In genomic region chr16:43362651-43363300, GRCm38 (mm10) we compare ENCODE assay signal across 8 mouse cellular contexts.
A peak's percentile ranks its signal among the peaks of the same experiment; 100 is the strongest.
DNase-seq lines count a peak whose midpoint lies in the region; ATAC-seq and TF ChIP-seq lines count a peak whose summit lies in the region.

No protein-coding gene starts in this region.

- H3K4me3 ChIP-seq in layer of hippocampus, adult 2 months: peak overlapping the region; percentile 40
- H3K4me3 ChIP-seq in intestine, embryonic 14.5 days (ENCODE audit: low read depth, low read length): no peak overlapping the region
- H3K4me3 ChIP-seq in stomach, embryonic 15.5 days (replicated peaks): no peak overlapping the region

- intact Hi-C loops in gastrocnemius, postnatal 14 days (cut with DNase I; ENCODE audit: low total_unique reads): no loop called here
- intact Hi-C loops in left cerebral cortex, postnatal 4 days (cut with DNase I): no loop called here

- DNase-seq in layer of hippocampus, adult 2 months (ENCODE audit: low spot score in 2 of 2): no peak
- DNase-seq in layer of hippocampus, adult 9-10 months (ENCODE audit: low spot score): no peak
- DNase-seq in adrenal gland, postnatal 25 days: peak; percentile 88
- DNase-seq in gastrocnemius, postnatal 14 days: peak; percentile 92
- no peak for DNase-seq in intestine, embryonic 14.5 days (ENCODE audit: low spot score)
- peak; percentile 81 to 87 for DNase-seq in lung, adult 18-20 months
- no peak for DNase-seq in left cerebral cortex, postnatal 4 days

- TF ChIP-seq CTCF in layer of hippocampus, adult 2 months (conservative IDR thresholded peaks at IDR 0.05): no peak

- no peaks in the 10 kb centered on the region for H3K36me3 ChIP-seq in intestine, embryonic 14.5 days (ENCODE audit: control insufficient read depth, insufficient read depth, low read length)
- H3K36me3 ChIP-seq in stomach, embryonic 15.5 days: no peaks in the 10 kb centered on the region

- H3K4me1 ChIP-seq in intestine, embryonic 14.5 days (replicated peaks; ENCODE audit: control insufficient read depth, insufficient read depth, low read length): peaks cover 20% of the 10 kb centered on the region
- H3K4me1 ChIP-seq in stomach, embryonic 15.5 days: peaks cover 16% of the 10 kb centered on the region

- no peaks in the 10 kb centered on the region for H3K27me3 ChIP-seq in intestine, embryonic 14.5 days (replicated peaks; ENCODE audit: control insufficient read depth, insufficient read depth, low read length)
- H3K27me3 ChIP-seq in stomach, embryonic 15.5 days (replicated peaks): no peaks in the 10 kb centered on the region

- H3K27ac ChIP-seq in layer of hippocampus, adult 2 months: peak overlapping the region; percentile 80
- H3K27ac ChIP-seq in intestine, embryonic 14.5 days (ENCODE audit: low read depth): peak overlapping the region; percentile 47; the same call in 1 of the 2 replicates
- peak overlapping the region; percentile 84; the same call in 1 of the 2 replicates for H3K27ac ChIP-seq in stomach, embryonic 15.5 days

- peak; percentile 64; the same call in 1 of the 2 replicates for ATAC-seq in intestine, embryonic 14.5 days (replicated peaks; ENCODE audit: low FRiP score, low TSS enrichment, low read depth)
- ATAC-seq in stomach, embryonic 15.5 days (ENCODE audit: insufficient read depth, low FRiP score, low read depth): no peak; the same call in 1 of the 2 replicates

- H3K4me2 ChIP-seq in intestine, embryonic 14.5 days (ENCODE audit: low read length): peak overlapping the region; percentile 26; the same call in 1 of the 2 replicates
- H3K4me2 ChIP-seq in stomach, embryonic 15.5 days: peak overlapping the region; percentile 35; the same call in 1 of the 2 replicates

- no peaks in the 10 kb centered on the region for H3K9me3 ChIP-seq in intestine, embryonic 14.5 days (ENCODE audit: control insufficient read depth, low read length)
- no peaks in the 10 kb centered on the region for H3K9me3 ChIP-seq in stomach, embryonic 15.5 days

- no peak overlapping the region for H3K9ac ChIP-seq in intestine, embryonic 14.5 days (ENCODE audit: low read length)
- H3K9ac ChIP-seq in stomach, embryonic 15.5 days: no peak overlapping the region

- 61% methylated on average over 9 of the region's 9 CpGs for WGBS in intestine, embryonic 14.5 days
- WGBS in stomach, embryonic 15.5 days: 56% methylated on average over 9 of the region's 9 CpGs

Comparison
In these comparisons a context has a peak if more than half of its experiments do, and no peak if none do; other contexts are left out.
1. DNase-seq: peak in adrenal gland, postnatal 25 days (single experiment), gastrocnemius, postnatal 14 days (single experiment) and lung, adult 18-20 months (2 of 2); none in layer of hippocampus, adult 2 months (0 of 2), layer of hippocampus, adult 9-10 months (single experiment), intestine, embryonic 14.5 days (single experiment) and left cerebral cortex, postnatal 4 days (single experiment).
2. Peak in every context shown above with its lines, with median percentiles within 50 percentile points of each other: H3K27ac ChIP-seq.